Mouse (Mus musculus) macrophage (primary cell): ENCODE data around the gene Iqcj. TPM values are rescaled to one million over a fixed set of nuclear protein-coding genes. Genes with fewer than 3 reads are reported as not detected.

Experiments used
- H3K27ac ChIP-seq: fragments of 350-480 bp; formaldehyde crosslinking; 2 replicates; pipeline ENCODE4 v1.9.0; 2021
- H3K36me3 ChIP-seq: fragments of 350-480 bp; formaldehyde crosslinking; 2 replicates; pipeline ENCODE4 v1.9.0; 2021; ENCODE audit errors: inconsistent target
- H3K4me3 ChIP-seq: fragments of 350-480 bp; formaldehyde crosslinking; 2 replicates; pipeline ENCODE4 v1.9.0; 2021; ENCODE audit errors: inconsistent target
- H3K79me2 ChIP-seq: fragments of 350-480 bp; formaldehyde crosslinking; 2 replicates; pipeline ENCODE4 v1.9.0; 2021; ENCODE audit errors: inconsistent target
- WGBS: methylation state at CpG from one replicate; pipeline ENCODE4 v1.1.7; 2026; ENCODE audit warnings: inconsistent platforms; ENCODE audit not compliant: missing documents; 5-methylcytosine and 5-hydroxymethylcytosine counted together
- polyA plus RNA-seq: library from polyadenylated mRNA; stranded (reverse); fragments of 250-400 nt; gene quantifications from 3 replicates; pipeline ENCODE4 v1.2.4, GENCODE M21; 2018; ENCODE audit warnings: inconsistent platforms
- total RNA-seq, 78 experiments: library from RNA; depleted of rRNA; stranded (reverse); fragments of 250-400 nt; gene quantifications; 1 replicate in 9 of 78; 2 replicates in 24 of 78; 3 replicates in 43 of 78; 4 replicates in 2 of 78; pipeline ENCODE4 v1.2.4; 2018; ENCODE audit warnings: inconsistent platforms in 56 of 78

The Iqcj gene
- total RNA-seq (2018; cell fraction: chromatin; rRNA removed): not detected
- not detected for total RNA-seq (2018; cell fraction: cytosol; rRNA removed)
- total RNA-seq (2018; cell fraction: nucleus; rRNA removed): not detected
- not detected in 3 replicates for polyA plus RNA-seq

GRCm38 (mm10) chr3:67892026-67892705, at the start of gene Iqcj, which contains the start of gene Iqschfp:
Iqcj (plus strand) TSS chr3:67892220.
Iqschfp (plus strand) TSS chr3:67892232.
- Histone ChIP-seq H3K4me3 (no peak within 1 kb of the TSS), H3K79me2 (no peaks in the 10 kb centered on the region), H3K27ac (no peak within 1 kb of the TSS), H3K36me3 (no peaks in the 10 kb centered on the region)
- 83% methylated on average over 14 of the region's 15 CpGs for whole genome bisulfite sequencing

GRCm38 (mm10) chr3:67852397-67852796, 39.6 kb upstream of the Iqcj start:
- H3K36me3 ChIP-seq: no peaks in the 10 kb centered on the region
- no peaks in the 10 kb centered on the region for H3K79me2 ChIP-seq
- WGBS: 89% methylated on average over 5 of the region's 5 CpGs
- H3K4me3 ChIP-seq: no peak overlapping the region
- no peak overlapping the region for H3K27ac ChIP-seq

- 92% methylated on average over 3 of the region's 3 CpGs for WGBS
- no peak overlapping the region for H3K4me3 ChIP-seq
- no peak overlapping the region for H3K27ac ChIP-seq
- no peaks in the 10 kb centered on the region for H3K79me2 ChIP-seq
- no peaks in the 10 kb centered on the region for H3K36me3 ChIP-seq
Measured at GRCm38 (mm10) chr3:67861524-67861923, 30.5 kb upstream of the Iqcj start.

GRCm38 (mm10) chr3:67867420-67868065, 24.5 kb upstream of the Iqcj start:
- H3K27ac ChIP-seq: no peak overlapping the region
- WGBS: 89% methylated on average over 13 of the region's 13 CpGs
- H3K4me3 ChIP-seq: no peak overlapping the region
- no peaks in the 10 kb centered on the region for H3K79me2 ChIP-seq
- H3K36me3 ChIP-seq: no peaks in the 10 kb centered on the region

GRCm38 (mm10) chr3:67869424-67869823, 22.6 kb upstream of the Iqcj start:
- H3K79me2 ChIP-seq: no peaks in the 10 kb centered on the region
- no peak overlapping the region for H3K27ac ChIP-seq
- no peak overlapping the region for H3K4me3 ChIP-seq
- WGBS: 94% methylated on average over 1 of the region's 1 CpGs
- H3K36me3 ChIP-seq: no peaks in the 10 kb centered on the region

- Histone ChIP-seq H3K4me3 (no peak overlapping the region), H3K27ac (no peak overlapping the region), H3K79me2 (no peaks in the 10 kb centered on the region), H3K36me3 (no peaks in the 10 kb centered on the region)
- WGBS: 81% methylated on average over 4 of the region's 4 CpGs
Measured at GRCm38 (mm10) chr3:67877253-67877652, 14.8 kb upstream of the Iqcj start.

GRCm38 (mm10) chr3:67884335-67884734, 7.7 kb upstream of the Iqcj start:
- Histone ChIP-seq H3K79me2 (no peaks in the 10 kb centered on the region), H3K27ac (no peak overlapping the region), H3K4me3 (no peak overlapping the region), H3K36me3 (no peaks in the 10 kb centered on the region)
- 84% methylated on average over 3 of the region's 3 CpGs for WGBS

- Histone ChIP-seq H3K27ac (no peak overlapping the region), H3K79me2 (no peaks in the 10 kb centered on the region), H3K36me3 (no peaks in the 10 kb centered on the region), H3K4me3 (no peak overlapping the region)
- 89% methylated on average over 1 of the region's 1 CpGs for WGBS
Measured at GRCm38 (mm10) chr3:67886176-67886575, 5.8 kb upstream of the Iqcj start.

- Histone ChIP-seq H3K36me3 (no peaks in the 10 kb centered on the region), H3K79me2 (no peaks in the 10 kb centered on the region), H3K27ac (no peak overlapping the region), H3K4me3 (no peak overlapping the region)
Measured at GRCm38 (mm10) chr3:67887251-67887650, 4.8 kb upstream of the Iqcj start.

- H3K27ac ChIP-seq: no peak overlapping the region
- 90% methylated on average over 10 of the region's 10 CpGs for WGBS
Measured at GRCm38 (mm10) chr3:67892768-67893167, 748 bp downstream of the Iqcj start.

GRCm38 (mm10) chr3:67902517-67902916, 10.5 kb downstream of the Iqcj start:
- Histone ChIP-seq H3K79me2 (no peaks in the 10 kb centered on the region), H3K27ac (no peak overlapping the region), H3K4me3 (no peak overlapping the region), H3K36me3 (no peaks in the 10 kb centered on the region)
- WGBS: 87% methylated on average over 4 of the region's 4 CpGs

More at GRCm38 (mm10) chr3:67892768-67893167, 748 bp downstream of the Iqcj start:
- no peaks in the 10 kb centered on the region for H3K36me3 ChIP-seq
- no peak overlapping the region for H3K4me3 ChIP-seq
- no peaks in the 10 kb centered on the region for H3K79me2 ChIP-seq

- WGBS: 96% methylated on average over 2 of the region's 2 CpGs
- Histone ChIP-seq H3K4me3 (no peak overlapping the region), H3K79me2 (no peaks in the 10 kb centered on the region), H3K36me3 (no peaks in the 10 kb centered on the region), H3K27ac (no peak overlapping the region)
Measured at GRCm38 (mm10) chr3:67908586-67908985, 16.6 kb downstream of the Iqcj start.

- Histone ChIP-seq H3K36me3 (no peaks in the 10 kb centered on the region), H3K27ac (no peak overlapping the region), H3K79me2 (no peaks in the 10 kb centered on the region), H3K4me3 (no peak overlapping the region)
- WGBS: 85% methylated on average over 3 of the region's 3 CpGs
Measured at GRCm38 (mm10) chr3:67918098-67918497, 26.1 kb downstream of the Iqcj start.

GRCm38 (mm10) chr3:67918634-67919259, 26.7 kb downstream of the Iqcj start:
- no peak overlapping the region for H3K27ac ChIP-seq
- 76% methylated on average over 8 of the region's 8 CpGs for WGBS
- no peak overlapping the region for H3K4me3 ChIP-seq
- H3K36me3 ChIP-seq: no peaks in the 10 kb centered on the region
- no peaks in the 10 kb centered on the region for H3K79me2 ChIP-seq

GRCm38 (mm10) chr3:67923095-67923494, 31.1 kb downstream of the Iqcj start:
- no peaks in the 10 kb centered on the region for H3K79me2 ChIP-seq
- H3K27ac ChIP-seq: no peak overlapping the region
- no peaks in the 10 kb centered on the region for H3K36me3 ChIP-seq
- no peak overlapping the region for H3K4me3 ChIP-seq
- WGBS: 75% methylated on average over 4 of the region's 4 CpGs
